Mouse (Mus musculus): ENCODE results near the gene Arpc1a. TPM values are rescaled to one million over a fixed set of nuclear protein-coding genes. Genes with fewer than 3 reads are reported as not detected.
A peak's percentile ranks its signal among the peaks of the same experiment; 100 is the strongest.
"Not testable (repeated sequence)": the region's sequence is repeated elsewhere in the genome, so short reads cannot be mapped to it uniquely, and the experiment has no call there.

Arpc1a gene
- polyA plus RNA-seq, 1 experiment from 2014 or later = 245 TPM

- ATAC-seq (ENCODE audit: low FRiP score) = no peak
- no peaks in the 10 kb centered on the region for H3K9me3 ChIP-seq (ENCODE audit: control insufficient read depth, low read length)
- WGBS = 95% methylated on average over 19 of the region's 19 CpGs
- no peaks in the 10 kb centered on the region for H3K4me1 ChIP-seq (replicated peaks; ENCODE audit: control insufficient read depth, insufficient read depth, low read length)
- H3K27me3 ChIP-seq (ENCODE audit: control insufficient read depth, insufficient read depth, low read length) = no peaks in the 10 kb centered on the region
- no peak for DNase-seq (ENCODE audit: low spot score)
- no peak overlapping the region for H3K4me2 ChIP-seq (replicated peaks)
- H3K36me3 ChIP-seq (replicated peaks; ENCODE audit: control insufficient read depth, insufficient read depth) = peaks cover 44% of the 10 kb centered on the region
- H3K4me3 ChIP-seq (replicated peaks; ENCODE audit: low read length) = no peak overlapping the region
- no peak overlapping the region for H3K9ac ChIP-seq
- H3K27ac ChIP-seq = no peak overlapping the region
Measured at GRCm38 (mm10) chr5:145123396-145123795, 39.8 kb downstream of the Arpc1a start.

- Histone ChIP-seq H3K9ac (no peak overlapping the region), H3K9me3 (ENCODE audit: control insufficient read depth, low read length) (no peaks in the 10 kb centered on the region), H3K4me3 (replicated peaks; ENCODE audit: low read length) (no peak overlapping the region), H3K36me3 (replicated peaks; ENCODE audit: control insufficient read depth, insufficient read depth) (peaks cover 73% of the 10 kb centered on the region), H3K4me2 (replicated peaks) (no peak overlapping the region), H3K27me3 (ENCODE audit: control insufficient read depth, insufficient read depth, low read length) (no peaks in the 10 kb centered on the region), H3K27ac (no peak overlapping the region), H3K4me1 (replicated peaks; ENCODE audit: control insufficient read depth, insufficient read depth, low read length) (no peaks in the 10 kb centered on the region)
- no peak for DNase-seq (ENCODE audit: low spot score)
- no peak for ATAC-seq (ENCODE audit: low FRiP score)
- WGBS = 96% methylated on average over 9 of the region's 9 CpGs
Measured at GRCm38 (mm10) chr5:145126580-145126979, 43.0 kb downstream of the Arpc1a start.

GRCm38 (mm10) chr5:145129124-145129523 is 45.5 kb downstream of the Arpc1a start:
- peaks cover 88% of the 10 kb centered on the region for H3K36me3 ChIP-seq (replicated peaks; ENCODE audit: control insufficient read depth, insufficient read depth)
- no peaks in the 10 kb centered on the region for H3K4me1 ChIP-seq (replicated peaks; ENCODE audit: control insufficient read depth, insufficient read depth, low read length)
- H3K4me2 ChIP-seq (replicated peaks) = no peak overlapping the region
- DNase-seq (ENCODE audit: low spot score) (no peak), ATAC-seq (ENCODE audit: low FRiP score) (no peak; the same call in 1 of the 2 replicates)
- H3K27ac ChIP-seq = no peak overlapping the region
- H3K27me3 ChIP-seq (ENCODE audit: control insufficient read depth, insufficient read depth, low read length) = no peaks in the 10 kb centered on the region
- H3K4me3 ChIP-seq (replicated peaks; ENCODE audit: low read length) = no peak overlapping the region
- WGBS = 94% methylated on average over 4 of the region's 4 CpGs
- no peak overlapping the region for H3K9ac ChIP-seq
- H3K9me3 ChIP-seq (ENCODE audit: control insufficient read depth, low read length) = no peaks in the 10 kb centered on the region

GRCm38 (mm10) chr5:145129773-145130172 is 46.1 kb downstream of the Arpc1a start:
- H3K4me1 ChIP-seq (replicated peaks; ENCODE audit: control insufficient read depth, insufficient read depth, low read length); H3K4me2 ChIP-seq (replicated peaks); H3K9ac ChIP-seq; ATAC-seq (ENCODE audit: low FRiP score); H3K9me3 ChIP-seq (ENCODE audit: control insufficient read depth, low read length); DNase-seq (ENCODE audit: low spot score); H3K4me3 ChIP-seq (replicated peaks; ENCODE audit: low read length); H3K27me3 ChIP-seq (ENCODE audit: control insufficient read depth, insufficient read depth, low read length); H3K27ac ChIP-seq: not testable (repeated sequence)
- H3K36me3 ChIP-seq (replicated peaks; ENCODE audit: control insufficient read depth, insufficient read depth) = peaks cover 88% of the 10 kb centered on the region
- WGBS = 90% methylated on average over 4 of the region's 6 CpGs

GRCm38 (mm10) chr5:145130191-145130590 is 46.6 kb downstream of the Arpc1a start:
- Histone ChIP-seq H3K27me3 (ENCODE audit: control insufficient read depth, insufficient read depth, low read length) (no peaks in the 10 kb centered on the region), H3K4me1 (replicated peaks; ENCODE audit: control insufficient read depth, insufficient read depth, low read length) (no peaks in the 10 kb centered on the region), H3K9me3 (ENCODE audit: control insufficient read depth, low read length) (no peaks in the 10 kb centered on the region), H3K9ac (no peak overlapping the region), H3K4me3 (replicated peaks; ENCODE audit: low read length) (no peak overlapping the region), H3K27ac (no peak overlapping the region), H3K36me3 (replicated peaks; ENCODE audit: control insufficient read depth, insufficient read depth) (peaks cover 89% of the 10 kb centered on the region), H3K4me2 (replicated peaks) (no peak overlapping the region)
- no peak for DNase-seq (ENCODE audit: low spot score)
- ATAC-seq (ENCODE audit: low FRiP score) = no peak
- 92% methylated on average over 11 of the region's 11 CpGs for WGBS

- peaks cover 95% of the 10 kb centered on the region for H3K36me3 ChIP-seq (replicated peaks; ENCODE audit: control insufficient read depth, insufficient read depth)
- no peak overlapping the region for H3K9ac ChIP-seq
- DNase-seq (ENCODE audit: low spot score) (no peak), ATAC-seq (ENCODE audit: low FRiP score) (no peak)
- H3K27ac ChIP-seq = no peak overlapping the region
- no peaks in the 10 kb centered on the region for H3K4me1 ChIP-seq (replicated peaks; ENCODE audit: control insufficient read depth, insufficient read depth, low read length)
- WGBS = 96% methylated on average over 3 of the region's 3 CpGs
- no peak overlapping the region for H3K4me2 ChIP-seq (replicated peaks)
- no peaks in the 10 kb centered on the region for H3K27me3 ChIP-seq (ENCODE audit: control insufficient read depth, insufficient read depth, low read length)
- H3K9me3 ChIP-seq (ENCODE audit: control insufficient read depth, low read length) = no peaks in the 10 kb centered on the region
- no peak overlapping the region for H3K4me3 ChIP-seq (replicated peaks; ENCODE audit: low read length)
Measured at GRCm38 (mm10) chr5:145130995-145131394, 47.4 kb downstream of the Arpc1a start.

GRCm38 (mm10) chr5:145133275-145133674 is 49.6 kb downstream of the Arpc1a start:
- not testable (repeated sequence) for ATAC-seq (ENCODE audit: low FRiP score); H3K4me2 ChIP-seq (replicated peaks); H3K9me3 ChIP-seq (ENCODE audit: control insufficient read depth, low read length); DNase-seq (ENCODE audit: low spot score); H3K9ac ChIP-seq; H3K27me3 ChIP-seq (ENCODE audit: control insufficient read depth, insufficient read depth, low read length); H3K4me3 ChIP-seq (replicated peaks; ENCODE audit: low read length); H3K27ac ChIP-seq
- Histone ChIP-seq H3K4me1 (replicated peaks; ENCODE audit: control insufficient read depth, insufficient read depth, low read length) (peaks cover 10% of the 10 kb centered on the region), H3K36me3 (replicated peaks; ENCODE audit: control insufficient read depth, insufficient read depth) (peaks cover 90% of the 10 kb centered on the region)
- whole genome bisulfite sequencing = 92% methylated on average over 6 of the region's 6 CpGs

- H3K9me3 ChIP-seq (ENCODE audit: control insufficient read depth, low read length) = no peaks in the 10 kb centered on the region
- peak overlapping the region; percentile 84 for H3K9ac ChIP-seq
- H3K4me3 ChIP-seq (replicated peaks; ENCODE audit: low read length) = peak overlapping the region; percentile 80
- H3K4me1 ChIP-seq (replicated peaks; ENCODE audit: control insufficient read depth, insufficient read depth, low read length) = peaks cover 28% of the 10 kb centered on the region
- DNase-seq (ENCODE audit: low spot score) (no peak), ATAC-seq (ENCODE audit: low FRiP score) (no peak)
- no peaks in the 10 kb centered on the region for H3K27me3 ChIP-seq (ENCODE audit: control insufficient read depth, insufficient read depth, low read length)
- WGBS = 15% methylated on average over 6 of the region's 6 CpGs
- H3K4me2 ChIP-seq (replicated peaks) = peak overlapping the region; percentile 83
- peaks cover 62% of the 10 kb centered on the region for H3K36me3 ChIP-seq (replicated peaks; ENCODE audit: control insufficient read depth, insufficient read depth)
- no peak overlapping the region for H3K27ac ChIP-seq
Measured at GRCm38 (mm10) chr5:145138836-145139235, 55.2 kb downstream of the Arpc1a start.

GRCm38 (mm10) chr5:145139571-145140519 is 56.2 kb downstream of the Arpc1a start, which contains the start of the genes Pdap1 and Bud31:
Gene Pdap1 (minus strand): TSS chr5:145140238.
Gene Bud31 (plus strand): TSS chr5:145140362.
- Histone ChIP-seq H3K4me2 (replicated peaks) (peak within 1 kb of the TSS; percentile 83), H3K4me1 (replicated peaks; ENCODE audit: control insufficient read depth, insufficient read depth, low read length) (peaks cover 28% of the 10 kb centered on the region), H3K27ac (peak within 1 kb of the TSS; percentile 94), H3K4me3 (replicated peaks; ENCODE audit: low read length) (peak within 1 kb of the TSS; percentile 80), H3K36me3 (replicated peaks; ENCODE audit: control insufficient read depth, insufficient read depth) (peaks cover 62% of the 10 kb centered on the region), H3K9me3 (ENCODE audit: control insufficient read depth, low read length) (no peaks in the 10 kb centered on the region), H3K9ac (peak within 1 kb of the TSS; percentile 84), H3K27me3 (ENCODE audit: control insufficient read depth, insufficient read depth, low read length) (no peaks in the 10 kb centered on the region)
- WGBS = under 1% methylated on average over 84 of the region's 84 CpGs
- peak; percentile 93 for ATAC-seq (ENCODE audit: low FRiP score)
- DNase-seq (ENCODE audit: low spot score) = peak; percentile 96
